Mouse (Mus musculus) G1E (cell line): ENCODE measurements around the gene Rhbdd2. TPM values are rescaled to one million over a fixed set of nuclear protein-coding genes. Genes with fewer than 3 reads are reported as not detected.
A peak's percentile ranks its signal among the peaks of the same experiment; 100 is the strongest.
"Not testable (repeated sequence)": the region's sequence is repeated elsewhere in the genome, so short reads cannot be mapped to it uniquely, and the experiment has no call there.

Experiments used
- ATAC-seq: 2 replicates; pipeline ENCODE4 v1.8.0; 2016; ENCODE audit warnings: mild to moderate bottlenecking; ENCODE audit not compliant: insufficient number of reproducible peaks, poor library complexity, low FRiP score, severe bottlenecking; ENCODE audit errors: extremely low read depth
- DNase-seq: peaks from one replicate; pipeline ENCODE4 v3.0.0; 2012; ENCODE audit warnings: low spot score
- H3K27me3 ChIP-seq: 2 replicates; pipeline ENCODE4 v1.6.1; 2012; ENCODE audit warnings: mild to moderate bottlenecking, low read length, inconsistent platforms; ENCODE audit not compliant: insufficient read depth
- H3K36me3 ChIP-seq: replicated peaks from 2 replicates; pipeline ENCODE3; 2012; ENCODE audit warnings: mild to moderate bottlenecking, inconsistent platforms
- H3K4me1 ChIP-seq: 2 replicates; pipeline ENCODE4 v1.6.1; 2012; ENCODE audit warnings: low read depth, low read length, inconsistent platforms, mixed read lengths; ENCODE audit not compliant: insufficient read depth
- H3K4me3 ChIP-seq: 2 replicates; pipeline ENCODE4 v1.5.1; 2012; ENCODE audit warnings: low read depth, mild to moderate bottlenecking, inconsistent platforms, low read length, moderate library complexity, mixed read lengths
- H3K9me3 ChIP-seq: replicated peaks from 2 replicates; pipeline ENCODE4 v1.6.1; 2012; ENCODE audit warnings: inconsistent platforms
- CTCF ChIP-seq: IDR thresholded peaks from 2 replicates; pipeline ENCODE4 v1.5.1; 2012; ENCODE audit warnings: low read depth, low read length, inconsistent platforms, mixed read lengths
- GATA1 ChIP-seq: IDR thresholded peaks from 2 replicates; pipeline ENCODE4 v1.6.1; 2012; ENCODE audit warnings: borderline replicate concordance, low read length, inconsistent platforms, mixed read lengths
- GATA2 ChIP-seq: IDR thresholded peaks from 2 replicates; pipeline ENCODE4 v1.6.1; 2012; ENCODE audit warnings: low read depth, low read length, inconsistent platforms, borderline replicate concordance
- POLR2AphosphoS5 ChIP-seq: IDR thresholded peaks from 2 replicates; pipeline ENCODE4 v1.6.1; 2012; ENCODE audit warnings: low read depth, low read length, inconsistent platforms; ENCODE audit not compliant: insufficient replicate concordance
- TAL1 ChIP-seq: conservative IDR thresholded peaks from 2 replicates; pipeline ENCODE4 v1.6.1; 2012; ENCODE audit warnings: low read depth, low read length, inconsistent platforms, mixed read lengths
- polyA plus RNA-seq: library from polyadenylated mRNA; stranded (reverse); fragments of >175 nt; gene quantifications from 2 replicates; pipeline ENCODE4 v1.2.3, GENCODE M21; 2012
- total RNA-seq, 2 experiments: library from RNA; stranded (forward) in 1 of 2; stranded (reverse) in 1 of 2; fragments of 200-1000 nt in 1 of 2; fragments of >200 nt in 1 of 2; fragmentation: Nextera tagmentation in 1 of 2; gene quantifications; 2 replicates each; pipeline ENCODE4 v1.2.3; 2014 to 2017

Rhbdd2 gene
- total and polyA plus RNA-seq, 3 experiments = 6.3 to 21.1 (median 9.8) TPM

DNA sequence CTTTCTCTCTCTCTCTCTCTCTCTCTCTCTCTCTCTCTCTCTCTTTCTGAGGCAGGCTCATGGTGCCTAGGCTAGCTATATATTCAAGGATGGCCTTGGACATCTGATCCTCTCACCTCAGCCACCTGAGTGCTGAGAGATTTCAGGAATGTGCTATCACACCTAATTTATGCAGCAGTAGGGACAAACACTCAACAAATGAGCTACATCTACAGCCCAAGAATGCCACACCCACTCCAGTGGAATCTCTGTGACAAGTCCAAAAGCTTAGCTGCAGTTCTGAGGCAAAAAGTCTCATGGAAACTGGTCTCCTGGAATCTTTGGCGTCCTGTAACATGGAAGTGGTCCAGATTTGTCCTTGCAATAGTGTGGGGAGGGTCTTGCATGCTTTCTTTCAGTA, 24.8 kb upstream of the Rhbdd2 start:
- H3K4me1 ChIP-seq = no peaks in the 10 kb centered on the region
- DNase-seq = no peak
- no peaks in the 10 kb centered on the region for H3K36me3 ChIP-seq
- no peaks in the 10 kb centered on the region for H3K27me3 ChIP-seq
- ATAC-seq = no peak
- no peak overlapping the region for H3K4me3 ChIP-seq
- no peak for TF ChIP-seq CTCF
- no peak for TF ChIP-seq TAL1
- TF ChIP-seq GATA2 = no peak
- TF ChIP-seq POLR2AphosphoS5 = no peak
- no peak for TF ChIP-seq GATA1
- H3K9me3 ChIP-seq = peaks cover 8% of the 10 kb centered on the region

DNA sequence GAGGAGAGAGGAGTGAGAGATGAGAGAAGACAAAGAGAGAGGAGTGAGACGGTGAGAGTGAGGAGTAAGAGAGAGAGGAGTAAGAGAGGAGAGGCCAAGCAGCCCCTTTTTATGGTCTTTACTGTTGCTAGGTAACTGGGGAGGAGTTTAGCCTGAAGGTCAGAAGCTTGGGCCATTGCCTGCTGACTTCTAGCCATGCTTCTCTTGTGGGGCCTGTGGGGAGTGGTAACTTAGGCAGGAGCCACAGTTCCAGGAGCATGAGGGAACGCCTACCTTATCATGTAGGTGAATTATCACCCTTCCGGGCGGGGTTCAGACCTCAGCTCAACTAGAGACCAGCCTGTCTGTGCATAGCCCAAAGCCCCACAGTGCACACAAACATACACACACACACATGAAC, 22.6 kb upstream of the Rhbdd2 start:
- H3K4me3 ChIP-seq = no peak overlapping the region
- DNase-seq (no peak), ATAC-seq (no peak)
- H3K4me1 ChIP-seq = no peaks in the 10 kb centered on the region
- H3K27me3 ChIP-seq = 0 out of 2 replicates have a peak, but pooled peaks cover 1% of the 10 kb centered on the region
- H3K36me3 ChIP-seq = no peaks in the 10 kb centered on the region
- TF ChIP-seq TAL1 (no peak), GATA2 (no peak), POLR2AphosphoS5 (no peak), CTCF (no peak), GATA1 (no peak)
- H3K9me3 ChIP-seq = peaks cover 3% of the 10 kb centered on the region

DNA sequence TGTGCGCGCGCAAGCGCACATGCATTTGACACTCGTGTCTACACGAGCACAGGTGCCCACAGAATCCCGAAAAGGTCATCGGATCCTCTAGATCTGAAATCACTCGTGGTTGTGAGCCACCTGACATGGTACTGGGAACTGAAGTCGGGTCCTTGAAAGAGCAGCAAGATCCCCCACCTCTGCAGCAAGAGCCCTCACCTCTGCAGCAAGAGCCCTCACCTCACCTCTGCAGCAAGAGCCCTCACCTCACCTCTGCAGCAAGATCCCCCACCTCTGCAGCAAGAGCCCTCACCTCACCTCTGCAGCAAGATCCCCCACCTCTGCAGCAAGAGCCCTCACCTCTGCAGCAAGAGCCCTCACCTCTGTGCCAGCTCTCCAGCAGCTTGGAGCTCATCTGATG, 12.7 kb upstream of the Rhbdd2 start:
- not testable (repeated sequence) for H3K36me3 ChIP-seq, H3K4me1 ChIP-seq, ATAC-seq, DNase-seq, H3K4me3 ChIP-seq, H3K9me3 ChIP-seq
- H3K27me3 ChIP-seq = peaks cover 25% of the 10 kb centered on the region

DNA sequence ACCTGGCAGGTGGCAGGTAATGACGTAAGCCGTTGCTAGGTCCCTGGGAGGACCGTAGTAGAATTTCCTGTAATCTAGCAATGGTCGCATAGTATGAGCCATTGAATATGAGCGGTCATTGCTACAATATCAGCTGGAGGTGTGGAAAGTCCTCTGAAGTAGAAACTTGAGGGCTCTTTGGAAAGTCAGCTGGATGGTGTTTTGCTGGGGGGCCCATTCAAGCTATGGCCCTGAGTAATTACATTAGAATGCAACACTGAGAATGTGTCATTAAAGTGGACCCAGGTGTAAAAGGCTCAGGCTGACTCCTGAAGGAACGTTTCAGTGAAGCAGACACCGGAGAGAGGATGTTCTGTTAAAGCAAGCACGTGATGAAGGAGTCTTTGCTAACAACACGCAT, 11.9 kb upstream of the Rhbdd2 start:
- no peak for ATAC-seq

DNA sequence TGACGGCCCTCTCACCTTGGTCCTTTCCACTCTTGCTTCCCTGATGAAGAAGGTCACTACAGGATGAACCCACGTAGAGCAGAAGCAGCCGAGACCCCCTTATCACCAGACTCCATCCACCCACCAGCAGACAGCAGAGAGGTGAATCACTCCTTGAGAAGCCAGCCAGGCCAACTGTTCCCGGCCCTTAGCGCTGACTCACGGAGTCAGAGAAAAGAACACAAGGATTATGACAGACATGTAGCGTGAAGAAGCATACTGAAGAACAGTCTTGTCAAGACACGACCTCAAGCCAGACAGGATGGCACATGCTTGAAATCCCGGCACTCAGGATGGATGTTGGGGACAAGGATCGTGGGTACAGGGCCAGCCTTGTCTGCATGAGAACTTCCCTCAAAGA, 10.7 kb upstream of the Rhbdd2 start:
- no peaks in the 10 kb centered on the region for H3K9me3 ChIP-seq
- no peaks in the 10 kb centered on the region for H3K36me3 ChIP-seq
- no peak for ATAC-seq
- peaks cover 24% of the 10 kb centered on the region for H3K27me3 ChIP-seq
- TF ChIP-seq CTCF (no peak), TAL1 (no peak), POLR2AphosphoS5 (no peak), GATA1 (no peak), GATA2 (no peak)
- DNase-seq = no peak
- no peaks in the 10 kb centered on the region for H3K4me1 ChIP-seq
- no peak overlapping the region for H3K4me3 ChIP-seq

More for the DNA sequence above, 11.9 kb upstream of the Rhbdd2 start:
- DNase-seq = no peak
- TF ChIP-seq GATA2 (no peak), CTCF (no peak), POLR2AphosphoS5 (no peak), GATA1 (no peak), TAL1 (no peak)
- no peak overlapping the region for H3K4me3 ChIP-seq
- H3K9me3 ChIP-seq = no peaks in the 10 kb centered on the region
- H3K4me1 ChIP-seq = no peaks in the 10 kb centered on the region
- H3K36me3 ChIP-seq = no peaks in the 10 kb centered on the region
- H3K27me3 ChIP-seq = peaks cover 24% of the 10 kb centered on the region

DNA sequence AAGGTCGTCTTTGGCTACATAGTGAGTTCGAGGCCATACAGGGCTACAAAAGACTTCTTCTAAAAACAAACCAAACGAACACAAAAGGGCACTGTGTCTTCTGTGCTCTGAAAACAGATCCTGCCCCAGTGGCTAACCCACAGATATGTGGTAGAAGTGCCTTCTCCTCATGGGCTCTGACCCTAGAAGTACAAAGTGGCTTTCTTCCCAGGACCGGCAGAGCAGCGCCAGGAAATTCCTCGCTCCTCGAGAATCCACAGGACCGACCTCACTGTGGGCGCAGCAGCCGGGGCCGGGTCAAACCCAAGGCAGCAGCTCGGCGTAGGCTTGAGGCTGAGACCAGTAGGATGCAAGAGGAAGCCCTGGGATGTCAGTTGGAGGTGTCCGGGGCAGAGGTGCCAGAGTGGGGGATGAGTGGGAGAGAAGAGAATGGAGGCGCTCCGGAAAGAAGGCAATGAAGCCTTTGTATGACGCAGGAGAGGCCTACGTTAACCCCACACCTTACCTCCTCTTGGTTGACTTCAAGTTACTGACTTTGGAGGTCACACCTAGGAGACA, 9.3 kb upstream of the Rhbdd2 start:
- no peaks in the 10 kb centered on the region for H3K9me3 ChIP-seq
- DNase-seq (no peak), ATAC-seq (no peak)
- H3K36me3 ChIP-seq = no peaks in the 10 kb centered on the region
- no peaks in the 10 kb centered on the region for H3K4me1 ChIP-seq
- H3K4me3 ChIP-seq = no peak overlapping the region
- H3K27me3 ChIP-seq = peaks cover 19% of the 10 kb centered on the region
- TF ChIP-seq GATA1 = no peak
- no peak for TF ChIP-seq CTCF
- no peak for TF ChIP-seq GATA2
- TF ChIP-seq TAL1 = no peak
- no peak for TF ChIP-seq POLR2AphosphoS5

DNA sequence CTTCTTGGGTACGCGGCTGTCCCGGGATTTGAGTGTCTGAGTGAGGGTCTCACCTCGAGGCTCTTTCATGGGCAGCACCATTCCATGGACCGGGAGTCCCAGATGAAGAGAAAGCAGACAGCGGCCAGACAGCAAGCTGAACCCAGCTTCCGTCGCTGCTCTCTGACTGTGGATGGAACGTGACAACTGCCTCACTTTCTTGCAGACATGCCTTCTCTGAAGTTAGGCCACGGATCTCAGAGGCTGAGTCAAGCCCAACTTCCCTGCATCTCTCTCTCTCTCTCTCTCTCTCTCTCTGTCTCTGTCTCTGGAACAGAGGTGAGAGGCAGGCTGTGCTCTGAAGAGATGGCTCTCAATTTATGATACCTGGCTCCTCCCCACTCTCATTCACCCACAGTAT, 3.5 kb upstream of the Rhbdd2 start:
- Histone ChIP-seq H3K4me3 (peak overlapping the region; percentile 42; the same call in 1 of the 2 replicates), H3K27me3 (no peaks in the 10 kb centered on the region), H3K4me1 (peaks cover 19% of the 10 kb centered on the region), H3K9me3 (no peaks in the 10 kb centered on the region), H3K36me3 (no peaks in the 10 kb centered on the region)
- ATAC-seq = no peak
- TF ChIP-seq POLR2AphosphoS5 (no peak), CTCF (no peak), GATA1 (no peak), GATA2 (no peak), TAL1 (no peak)
- DNase-seq = no peak
